Mouse (Mus musculus) left cerebral cortex, adult 18-20 months (tissue): ENCODE data around the gene Nup93. TPM values are rescaled to one million over a fixed set of nuclear protein-coding genes. Genes with fewer than 3 reads are reported as not detected.
"Not testable (repeated sequence)": the region's sequence is repeated elsewhere in the genome, so short reads cannot be mapped to it uniquely, and the experiment has no call there.

Experiments
- DNase-seq, 2 experiments: peaks; one replicate each; pipeline ENCODE4 v3.0.0; 2021 to 2022; ENCODE audit warnings: low spot score in 2 of 2, mixed read lengths in 1 of 2
- long read RNA-seq, 2 experiments: library from polyadenylated mRNA; stranded (forward); transcript quantifications; one replicate each; pipeline ENCODE4 v2.0.0; 2021
- total RNA-seq, 2 experiments: library from RNA; stranded (reverse); gene quantifications; 2 replicates each; pipeline ENCODE4 v1.2.3; 2021

The Nup93 gene
- 10 to 100 TPM; 40.5 to 46.5 TPM for total RNA-seq
- long read RNA-seq, experiment 1, transcript Nup93-201 (22 exons, 2,707 nt): major isoform, 15 of 22 reads
- long read RNA-seq, experiment 1, partial matches to known transcripts: 3 of 22 reads
- long read RNA-seq, experiment 1, other reads (novel, unspliced or antisense): 4 of 22 reads
- long read RNA-seq, experiment 2, transcript Nup93-201 (22 exons, 2,707 nt): major isoform, 18 of 25 reads
- long read RNA-seq, experiment 2, partial matches to known transcripts: 1 of 25 reads
- long read RNA-seq, experiment 2, other reads (novel, unspliced or antisense): 5 of 25 reads

DNA sequence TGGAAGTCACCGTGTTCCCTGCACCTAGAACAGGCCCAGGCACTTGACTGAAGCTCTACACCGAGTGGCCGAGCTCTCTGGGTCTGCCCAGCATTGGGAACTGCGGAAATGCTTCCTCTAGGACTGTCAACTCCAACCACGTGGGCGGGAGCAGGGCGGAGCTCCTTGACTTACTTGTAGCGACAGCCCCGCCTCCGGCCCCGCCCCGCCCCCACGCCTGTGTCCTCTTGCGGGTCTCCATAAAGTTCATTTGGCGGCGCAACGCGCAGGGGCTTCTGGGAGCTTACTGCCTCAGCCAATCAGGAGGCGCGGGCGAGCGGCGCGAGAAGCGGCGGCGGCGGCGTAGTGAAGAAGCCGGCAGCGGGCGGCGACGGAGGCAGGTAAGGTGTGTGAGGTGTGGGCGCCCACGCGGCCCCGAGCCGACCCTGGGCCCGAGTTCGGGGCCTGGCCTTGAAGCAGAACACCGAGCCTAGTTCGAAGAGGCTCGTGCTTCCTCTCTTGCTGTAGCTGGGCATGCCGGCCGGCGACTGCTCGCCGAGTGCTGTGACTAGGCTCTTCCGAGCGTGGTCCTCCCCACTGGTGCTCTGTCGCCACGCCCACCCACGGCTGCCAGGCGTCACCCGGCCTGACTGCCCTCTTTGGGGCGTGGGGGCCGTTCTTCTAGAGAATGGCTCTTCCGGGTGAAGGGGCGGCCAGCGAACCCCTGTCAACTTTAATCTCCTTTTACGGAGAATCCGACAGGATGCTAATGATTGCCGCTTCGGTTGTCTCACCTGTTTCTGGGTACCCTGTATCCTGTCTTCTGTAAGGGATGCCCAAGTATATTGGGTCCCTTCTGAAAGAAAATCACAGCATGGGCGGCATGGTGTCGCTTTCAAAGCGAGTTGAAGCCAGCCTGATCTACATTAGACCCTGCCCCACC, at the start of gene Nup93:
Gene Nup93, plus strand, starts transcription at position 313 of the 922 bp plus-strand sequence.
- peak; percentile 97 to 99 for DNase-seq

GRCm38 (mm10) chr8:94165772-94166171, 48.6 kb upstream of the Nup93 start:
- not testable (repeated sequence) for DNase-seq

DNA sequence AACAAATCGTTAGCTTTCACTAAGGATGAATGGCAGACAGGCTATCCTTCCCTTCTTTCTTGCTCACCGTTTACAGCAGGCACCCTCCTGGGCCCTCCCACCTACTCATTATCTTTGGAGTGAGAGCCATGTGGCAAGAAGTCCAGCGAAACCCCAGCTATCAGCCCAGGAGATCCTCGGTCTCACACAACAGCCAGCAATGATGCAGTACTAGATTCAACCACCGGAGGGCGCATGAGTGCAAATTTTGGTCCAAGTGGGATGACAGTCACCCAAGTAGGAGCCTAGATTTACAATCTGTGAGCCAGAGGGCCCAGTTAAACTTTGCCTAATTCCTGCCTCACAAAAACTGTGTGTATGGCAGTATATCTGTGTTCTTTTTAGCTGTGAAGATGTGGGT, 47.1 kb upstream of the Nup93 start:
- peak; percentile 96 to 98 for DNase-seq

GRCm38 (mm10) chr8:94169547-94169946, 44.8 kb upstream of the Nup93 start:
- DNase-seq: no peak

DNA sequence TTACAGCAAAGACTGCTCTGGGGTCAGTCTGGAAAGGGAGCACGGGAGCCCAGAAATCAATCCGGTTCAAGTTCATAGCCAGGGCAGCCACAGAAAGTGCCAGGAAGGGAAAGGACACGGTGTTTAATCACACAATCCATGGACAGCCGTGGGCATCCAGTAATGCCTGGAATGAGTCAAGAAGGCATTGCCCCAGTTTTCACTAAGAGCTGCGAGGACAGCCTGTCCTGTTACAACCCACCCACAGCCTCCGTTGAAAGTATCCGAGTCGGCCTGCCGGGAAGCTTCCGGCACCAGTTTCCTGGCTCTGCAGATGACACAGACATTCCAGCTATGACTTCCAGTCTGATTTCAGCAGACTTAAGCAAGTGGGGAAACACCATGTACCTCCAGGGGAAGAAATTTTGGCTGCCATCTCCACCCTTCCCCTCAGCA, 43.0 kb upstream of the Nup93 start:
- DNase-seq: peak; percentile 57 to 70

DNA sequence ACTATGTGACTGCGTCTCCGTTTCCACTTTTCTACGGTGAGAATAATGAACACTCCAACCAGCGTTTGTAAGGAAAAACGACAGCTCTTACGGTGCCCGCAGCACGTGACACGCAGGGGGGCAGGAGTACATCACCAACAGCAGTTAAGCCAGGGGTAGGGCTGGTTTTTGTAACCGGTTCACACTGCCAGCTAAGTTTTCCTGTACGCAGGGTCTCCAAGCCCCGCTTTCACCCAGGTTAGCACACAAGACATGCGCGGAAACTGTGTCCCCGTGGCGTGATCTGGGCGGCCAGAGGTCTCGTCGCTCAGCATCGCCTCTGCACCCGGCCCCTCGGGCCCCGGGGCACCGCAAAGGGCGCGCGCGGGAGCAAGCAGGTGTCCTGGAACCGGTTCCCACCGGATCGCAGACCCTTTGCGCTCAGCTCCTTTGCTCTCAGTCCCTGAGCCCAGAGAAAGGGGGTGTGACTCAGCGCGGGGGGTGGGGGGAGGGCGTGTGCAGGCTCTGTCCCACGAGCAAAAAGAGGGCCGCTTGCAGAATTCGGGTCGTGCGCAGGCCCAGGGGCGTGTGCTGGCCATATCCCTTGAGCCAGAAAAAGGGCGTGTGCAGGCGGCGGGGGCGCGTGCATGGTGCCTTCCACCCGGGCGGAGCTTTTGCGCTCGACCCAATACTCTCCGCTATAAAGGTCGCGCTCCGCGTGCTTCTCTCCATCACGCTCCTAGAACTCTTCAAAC, 42.1 kb upstream of the Nup93 start, which contains the start of gene Mt2:
Gene Mt2, plus strand, starts transcription at position 590 of the 734 bp plus-strand sequence.
- DNase-seq: peak; percentile 47 to 71

DNA sequence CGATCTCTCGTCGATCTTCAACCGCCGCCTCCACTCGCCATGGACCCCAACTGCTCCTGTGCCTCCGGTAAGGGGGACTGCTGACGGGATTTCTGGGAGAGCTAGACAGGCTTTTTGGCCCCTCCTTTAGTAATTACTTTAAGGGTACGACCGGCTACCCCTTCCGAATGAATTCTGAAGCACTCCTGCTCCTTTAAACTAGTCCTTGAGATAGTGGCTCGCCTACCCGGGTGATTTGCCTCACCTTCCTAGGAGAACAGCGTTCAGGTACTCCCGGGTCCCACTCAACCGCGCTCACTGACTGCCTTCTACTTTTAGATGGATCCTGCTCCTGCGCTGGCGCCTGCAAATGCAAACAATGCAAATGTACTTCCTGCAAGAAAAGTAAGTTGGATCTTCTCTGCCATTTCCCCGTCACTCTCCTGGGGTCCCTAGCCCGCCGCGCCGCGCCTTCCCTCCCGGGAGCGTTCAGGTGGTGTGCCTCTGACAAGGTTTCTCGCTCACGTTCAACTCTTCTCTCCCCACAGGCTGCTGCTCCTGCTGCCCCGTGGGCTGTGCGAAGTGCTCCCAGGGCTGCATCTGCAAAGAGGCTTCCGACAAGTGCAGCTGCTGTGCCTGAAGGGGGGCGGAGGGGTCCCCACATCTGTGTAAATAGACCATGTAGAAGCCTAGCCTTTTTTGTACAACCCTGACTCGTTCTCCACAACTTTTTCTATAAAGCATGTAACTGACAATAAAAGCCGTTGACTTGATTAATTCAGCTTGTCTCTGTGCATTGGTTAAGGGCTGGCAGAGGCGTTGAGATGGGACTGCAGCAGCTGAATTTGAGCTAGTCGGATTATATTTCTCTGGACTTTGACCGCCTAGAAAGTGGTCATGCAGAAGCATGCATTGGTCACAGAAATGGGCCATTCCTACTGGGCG, 41.3 kb upstream of the Nup93 start:
- DNase-seq: peak in 1 of 2 experiments; percentile 32

DNA sequence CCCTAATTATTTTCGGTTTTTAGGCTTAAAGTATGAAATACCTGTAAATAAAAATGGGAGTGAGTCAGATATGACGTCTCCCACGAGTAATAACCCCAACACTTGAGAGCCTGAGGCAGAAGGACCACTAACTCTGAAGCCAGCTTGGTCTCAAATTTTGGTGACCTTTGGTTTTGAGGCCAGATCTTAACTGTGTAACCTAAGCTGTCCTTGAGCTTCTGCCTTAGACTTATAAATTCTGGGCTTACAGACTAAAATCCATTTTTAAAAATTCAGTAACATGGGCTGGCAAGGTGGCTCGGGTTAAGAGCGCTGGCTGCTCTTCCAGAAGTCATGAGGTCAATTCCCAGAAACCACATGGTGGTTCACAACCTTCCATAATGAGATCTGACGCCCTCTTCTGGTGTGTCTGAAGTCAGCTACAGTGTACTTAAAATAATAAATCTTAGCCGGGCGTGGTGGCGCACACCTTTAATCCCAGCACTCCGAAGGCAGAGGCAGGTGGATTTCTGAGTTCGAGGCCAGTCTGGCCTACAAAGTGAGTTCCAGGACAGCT, 40.4 kb upstream of the Nup93 start:
- DNase-seq: no peak

- no peak for DNase-seq
These were observed 39.6 kb upstream of the Nup93 start for GRCm38 (mm10) chr8:94174619-94175213.

DNA sequence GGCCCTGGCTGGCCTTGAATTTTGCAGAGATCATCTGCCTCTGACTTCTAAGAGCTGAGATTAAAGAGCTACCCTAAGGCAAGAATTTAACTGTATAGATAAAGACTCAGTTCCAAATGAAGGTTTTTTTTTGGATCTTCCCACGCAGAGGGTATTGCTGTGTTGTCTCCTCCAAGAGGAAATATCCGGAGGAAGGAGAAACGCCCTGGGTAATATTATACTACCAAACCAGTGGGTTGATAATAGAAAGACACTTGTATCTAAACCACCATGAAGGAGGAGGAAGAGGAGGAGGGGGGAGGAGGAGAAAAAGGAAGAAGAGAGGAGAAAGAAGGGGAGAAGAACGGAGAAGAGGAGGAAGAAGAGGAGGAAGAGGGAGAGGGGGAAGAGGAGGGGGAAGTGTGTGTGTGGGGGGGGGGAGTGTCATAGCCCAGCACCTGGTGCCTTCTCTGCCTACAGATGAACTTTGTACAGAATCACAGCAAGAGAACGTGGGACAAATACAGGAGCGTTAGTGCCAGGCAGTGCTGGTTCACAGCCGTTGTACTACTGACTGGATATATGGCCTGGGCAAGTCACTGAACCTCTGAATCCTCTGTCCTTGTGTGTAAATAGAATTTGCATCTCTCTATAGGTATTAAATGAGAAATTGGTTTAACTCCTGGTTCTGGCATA, 36.5 kb upstream of the Nup93 start:
- no peak for DNase-seq

- peak; percentile 88 to 90 for DNase-seq
These were observed 35.3 kb upstream of the Nup93 start, which contains the start of gene Mt1 for GRCm38 (mm10) chr8:94178857-94179712. Gene Mt1 (plus strand): TSS chr8:94179082.

GRCm38 (mm10) chr8:94179713-94180560, 34.4 kb upstream of the Nup93 start:
- no peak for DNase-seq

DNA sequence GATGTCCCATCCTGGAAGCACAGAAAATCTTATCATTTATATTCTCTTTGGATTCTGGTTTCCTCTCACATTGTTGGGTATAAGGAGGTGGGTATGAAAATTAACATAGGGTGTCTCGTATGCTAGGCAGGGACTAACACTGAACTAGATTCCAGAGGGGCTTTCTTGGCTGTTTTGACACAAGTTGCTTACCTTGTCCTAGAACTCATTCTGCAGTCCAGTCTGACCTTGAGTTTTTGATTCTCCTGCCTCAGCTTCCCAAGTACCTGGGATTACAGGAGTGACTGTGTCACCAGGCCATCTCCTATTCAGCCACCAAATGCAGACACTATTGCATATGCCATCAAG, 33.8 kb upstream of the Nup93 start:
- no peak for DNase-seq

GRCm38 (mm10) chr8:94182055-94182929, 32.1 kb upstream of the Nup93 start:
- DNase-seq: no peak

DNA sequence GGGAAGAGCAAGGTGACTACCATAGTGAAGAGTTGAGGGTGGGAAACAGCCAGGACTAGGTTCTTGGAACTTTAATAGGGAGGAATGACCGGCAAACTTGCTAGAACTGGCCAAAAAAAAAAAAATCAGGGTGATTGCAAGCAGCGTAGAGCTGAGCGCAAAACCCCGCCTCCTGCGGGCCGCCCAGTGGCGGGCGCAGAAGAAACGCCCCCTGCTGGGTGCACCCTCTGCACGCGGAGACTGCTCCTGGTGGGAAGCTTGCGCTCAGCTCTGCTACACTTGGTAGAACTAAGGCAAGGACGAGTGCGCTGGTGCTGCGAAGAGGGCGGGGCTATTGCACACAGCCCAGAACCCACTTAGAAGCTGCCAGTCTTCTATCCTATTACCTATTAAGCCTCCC, 31.2 kb upstream of the Nup93 start:
- peak; percentile 65 to 70 for DNase-seq

GRCm38 (mm10) chr8:94184357-94184843, 30.0 kb upstream of the Nup93 start:
- no peak for DNase-seq
